Mouse (Mus musculus) small intestine, adult 2 months (tissue): Measurements from ENCODE around the gene Exoc6.

Source experiments
- CTCF ChIP-seq: fragments of 200-500 bp; IDR thresholded peaks from 2 replicates; pipeline ENCODE4 v1.5.1; 2012; ENCODE audit warnings: low read depth, mild to moderate bottlenecking, control low read depth, inconsistent platforms, low read length, moderate library complexity, mixed read lengths; ENCODE audit not compliant: insufficient replicate concordance, insufficient read length; ENCODE audit errors: extremely low read depth
- POLR2A ChIP-seq: fragments of 200-500 bp; IDR thresholded peaks from 2 replicates; pipeline ENCODE4 v1.6.1; 2012; ENCODE audit warnings: low read depth, mild to moderate bottlenecking, control low read depth, inconsistent platforms, low read length, moderate library complexity

- TF ChIP-seq POLR2A = no peak
- TF ChIP-seq CTCF = no peak
Observed at GRCm38 (mm10) chr19:37656441-37656840, 106.2 kb downstream of the Exoc6 start.
